Mouse (Mus musculus): ENCODE results near the gene C1qtnf3. TPM values are rescaled to one million over a fixed set of nuclear protein-coding genes. Genes with fewer than 3 reads are reported as not detected.

C1qtnf3 gene
- 0.16 TPM in 1 of 2 replicates, not detected in the other for polyA plus RNA-seq (2014; fragmentation: Nextera tagmentation; extraction: Ambion mirVana)

- ATAC-seq (ENCODE audit: insufficient number of reproducible peaks, insufficient read depth, low FRiP score, low read depth) = no peak
- 76% methylated on average over 23 of the region's 23 CpGs for WGBS
- Histone ChIP-seq H3K27me3 (ENCODE audit: control insufficient read depth, insufficient read depth, low read length) (no peaks in the 10 kb centered on the region), H3K4me1 (ENCODE audit: control insufficient read depth in 2 of 2, insufficient read depth in 2 of 2, low read length in 2 of 2) (no peaks in the 10 kb centered on the region), H3K9me3 (ENCODE audit: control insufficient read depth, low read length) (no peaks in the 10 kb centered on the region), H3K4me2 (ENCODE audit: low read length) (no peak within 1 kb of the TSS), H3K4me3 (ENCODE audit: control insufficient read depth in 1 of 2, insufficient read depth in 1 of 2, low read depth in 1 of 2, low read length in 2 of 2) (no peak within 1 kb of the TSS), H3K36me3 (ENCODE audit: control insufficient read depth, insufficient read depth, low read length) (no peaks in the 10 kb centered on the region), H3K9ac (ENCODE audit: low read length) (no peak within 1 kb of the TSS), H3K27ac (replicated peaks in 1 of 2; ENCODE audit: control insufficient read depth in 1 of 2, insufficient read depth in 1 of 2, low read depth in 2 of 2, low read length in 2 of 2) (no peak within 1 kb of the TSS)
Observed at GRCm38 (mm10) chr15:10951951-10952759, at the start of gene C1qtnf3. Gene C1qtnf3 (plus strand): TSS chr15:10952332.

GRCm38 (mm10) chr15:10902360-10902759 is 49.8 kb upstream of the C1qtnf3 start:
- no peak overlapping the region for H3K27ac ChIP-seq (replicated peaks in 1 of 2; ENCODE audit: control insufficient read depth in 1 of 2, insufficient read depth in 1 of 2, low read depth in 2 of 2, low read length in 2 of 2)
- no peak for ATAC-seq (ENCODE audit: insufficient number of reproducible peaks, insufficient read depth, low FRiP score, low read depth)
- no peaks in the 10 kb centered on the region for H3K27me3 ChIP-seq (ENCODE audit: control insufficient read depth, insufficient read depth, low read length)
- 75% methylated on average over 4 of the region's 4 CpGs for WGBS
- no peak overlapping the region for H3K9ac ChIP-seq (ENCODE audit: low read length)
- no peaks in the 10 kb centered on the region for H3K9me3 ChIP-seq (ENCODE audit: control insufficient read depth, low read length)
- H3K4me1 ChIP-seq (ENCODE audit: control insufficient read depth in 2 of 2, insufficient read depth in 2 of 2, low read length in 2 of 2) = no peaks in the 10 kb centered on the region
- H3K36me3 ChIP-seq (ENCODE audit: control insufficient read depth, insufficient read depth, low read length) = no peaks in the 10 kb centered on the region
- no peak overlapping the region for H3K4me2 ChIP-seq (ENCODE audit: low read length)
- H3K4me3 ChIP-seq (ENCODE audit: control insufficient read depth in 1 of 2, insufficient read depth in 1 of 2, low read depth in 1 of 2, low read length in 2 of 2) = no peak overlapping the region

GRCm38 (mm10) chr15:10916611-10917311 is 35.4 kb upstream of the C1qtnf3 start:
- H3K4me1 ChIP-seq (ENCODE audit: control insufficient read depth in 2 of 2, insufficient read depth in 2 of 2, low read length in 2 of 2) = no peaks in the 10 kb centered on the region
- peaks cover 7% of the 10 kb centered on the region for H3K27me3 ChIP-seq (ENCODE audit: control insufficient read depth, insufficient read depth, low read length)
- no peak overlapping the region for H3K4me2 ChIP-seq (ENCODE audit: low read length)
- H3K9me3 ChIP-seq (ENCODE audit: control insufficient read depth, low read length) = no peaks in the 10 kb centered on the region
- WGBS = 82% methylated on average over 4 of the region's 4 CpGs
- H3K9ac ChIP-seq (ENCODE audit: low read length) = no peak overlapping the region
- H3K36me3 ChIP-seq (ENCODE audit: control insufficient read depth, insufficient read depth, low read length) = no peaks in the 10 kb centered on the region
- ATAC-seq (ENCODE audit: insufficient number of reproducible peaks, insufficient read depth, low FRiP score, low read depth) = no peak
- no peak overlapping the region for H3K4me3 ChIP-seq (ENCODE audit: control insufficient read depth in 1 of 2, insufficient read depth in 1 of 2, low read depth in 1 of 2, low read length in 2 of 2)
- no peak overlapping the region for H3K27ac ChIP-seq (replicated peaks in 1 of 2; ENCODE audit: control insufficient read depth in 1 of 2, insufficient read depth in 1 of 2, low read depth in 2 of 2, low read length in 2 of 2)

GRCm38 (mm10) chr15:10917312-10917660 is 34.8 kb upstream of the C1qtnf3 start:
- no peak for ATAC-seq (ENCODE audit: insufficient number of reproducible peaks, insufficient read depth, low FRiP score, low read depth)
- Histone ChIP-seq H3K27ac (replicated peaks in 1 of 2; ENCODE audit: control insufficient read depth in 1 of 2, insufficient read depth in 1 of 2, low read depth in 2 of 2, low read length in 2 of 2) (no peak overlapping the region), H3K36me3 (ENCODE audit: control insufficient read depth, insufficient read depth, low read length) (no peaks in the 10 kb centered on the region), H3K4me3 (ENCODE audit: control insufficient read depth in 1 of 2, insufficient read depth in 1 of 2, low read depth in 1 of 2, low read length in 2 of 2) (no peak overlapping the region), H3K4me2 (ENCODE audit: low read length) (no peak overlapping the region), H3K9me3 (ENCODE audit: control insufficient read depth, low read length) (no peaks in the 10 kb centered on the region), H3K27me3 (ENCODE audit: control insufficient read depth, insufficient read depth, low read length) (peaks cover 9% of the 10 kb centered on the region), H3K4me1 (ENCODE audit: control insufficient read depth in 2 of 2, insufficient read depth in 2 of 2, low read length in 2 of 2) (no peaks in the 10 kb centered on the region), H3K9ac (ENCODE audit: low read length) (no peak overlapping the region)
- WGBS = 82% methylated on average over 3 of the region's 3 CpGs

- Histone ChIP-seq H3K9me3 (ENCODE audit: control insufficient read depth, low read length) (no peaks in the 10 kb centered on the region), H3K4me1 (ENCODE audit: control insufficient read depth in 2 of 2, insufficient read depth in 2 of 2, low read length in 2 of 2) (no peaks in the 10 kb centered on the region), H3K4me2 (ENCODE audit: low read length) (no peak overlapping the region), H3K36me3 (ENCODE audit: control insufficient read depth, insufficient read depth, low read length) (no peaks in the 10 kb centered on the region), H3K9ac (ENCODE audit: low read length) (no peak overlapping the region), H3K27me3 (ENCODE audit: control insufficient read depth, insufficient read depth, low read length) (peaks cover 9% of the 10 kb centered on the region), H3K4me3 (ENCODE audit: control insufficient read depth in 1 of 2, insufficient read depth in 1 of 2, low read depth in 1 of 2, low read length in 2 of 2) (no peak overlapping the region), H3K27ac (replicated peaks in 1 of 2; ENCODE audit: control insufficient read depth in 1 of 2, insufficient read depth in 1 of 2, low read depth in 2 of 2, low read length in 2 of 2) (no peak overlapping the region)
- ATAC-seq (ENCODE audit: insufficient number of reproducible peaks, insufficient read depth, low FRiP score, low read depth) = no peak
- 62% methylated on average over 5 of the region's 5 CpGs for WGBS
Observed at GRCm38 (mm10) chr15:10920212-10920611, 31.9 kb upstream of the C1qtnf3 start.

GRCm38 (mm10) chr15:10921064-10921463 is 31.1 kb upstream of the C1qtnf3 start:
- H3K9ac ChIP-seq (ENCODE audit: low read length) = no peak overlapping the region
- peaks cover 9% of the 10 kb centered on the region for H3K27me3 ChIP-seq (ENCODE audit: control insufficient read depth, insufficient read depth, low read length)
- ATAC-seq (ENCODE audit: insufficient number of reproducible peaks, insufficient read depth, low FRiP score, low read depth) = no peak
- H3K4me2 ChIP-seq (ENCODE audit: low read length) = no peak overlapping the region
- H3K27ac ChIP-seq (replicated peaks in 1 of 2; ENCODE audit: control insufficient read depth in 1 of 2, insufficient read depth in 1 of 2, low read depth in 2 of 2, low read length in 2 of 2) = no peak overlapping the region
- no peaks in the 10 kb centered on the region for H3K36me3 ChIP-seq (ENCODE audit: control insufficient read depth, insufficient read depth, low read length)
- WGBS = 11% methylated on average over 4 of the region's 4 CpGs
- no peak overlapping the region for H3K4me3 ChIP-seq (ENCODE audit: control insufficient read depth in 1 of 2, insufficient read depth in 1 of 2, low read depth in 1 of 2, low read length in 2 of 2)
- no peaks in the 10 kb centered on the region for H3K4me1 ChIP-seq (ENCODE audit: control insufficient read depth in 2 of 2, insufficient read depth in 2 of 2, low read length in 2 of 2)
- no peaks in the 10 kb centered on the region for H3K9me3 ChIP-seq (ENCODE audit: control insufficient read depth, low read length)

GRCm38 (mm10) chr15:10922061-10922460 is 30.1 kb upstream of the C1qtnf3 start:
- ATAC-seq (ENCODE audit: insufficient number of reproducible peaks, insufficient read depth, low FRiP score, low read depth) = no peak

More at GRCm38 (mm10) chr15:10922061-10922460, 30.1 kb upstream of the C1qtnf3 start:
- Histone ChIP-seq H3K4me1 (ENCODE audit: control insufficient read depth in 2 of 2, insufficient read depth in 2 of 2, low read length in 2 of 2) (no peaks in the 10 kb centered on the region), H3K9me3 (ENCODE audit: control insufficient read depth, low read length) (no peaks in the 10 kb centered on the region), H3K9ac (ENCODE audit: low read length) (no peak overlapping the region), H3K36me3 (ENCODE audit: control insufficient read depth, insufficient read depth, low read length) (no peaks in the 10 kb centered on the region), H3K27ac (replicated peaks in 1 of 2; ENCODE audit: control insufficient read depth in 1 of 2, insufficient read depth in 1 of 2, low read depth in 2 of 2, low read length in 2 of 2) (no peak overlapping the region), H3K4me2 (ENCODE audit: low read length) (no peak overlapping the region), H3K4me3 (ENCODE audit: control insufficient read depth in 1 of 2, insufficient read depth in 1 of 2, low read depth in 1 of 2, low read length in 2 of 2) (no peak overlapping the region), H3K27me3 (ENCODE audit: control insufficient read depth, insufficient read depth, low read length) (peaks cover 9% of the 10 kb centered on the region)
